Mouse (Mus musculus): ENCODE results near the gene Gm21983. TPM values are rescaled to one million over a fixed set of nuclear protein-coding genes. Genes with fewer than 3 reads are reported as not detected.

Gm21983 gene
- not detected in 2 replicates for polyA plus RNA-seq (2012; ENCODE audit: insufficient read depth, insufficient read length, missing spikeins)

DNA sequence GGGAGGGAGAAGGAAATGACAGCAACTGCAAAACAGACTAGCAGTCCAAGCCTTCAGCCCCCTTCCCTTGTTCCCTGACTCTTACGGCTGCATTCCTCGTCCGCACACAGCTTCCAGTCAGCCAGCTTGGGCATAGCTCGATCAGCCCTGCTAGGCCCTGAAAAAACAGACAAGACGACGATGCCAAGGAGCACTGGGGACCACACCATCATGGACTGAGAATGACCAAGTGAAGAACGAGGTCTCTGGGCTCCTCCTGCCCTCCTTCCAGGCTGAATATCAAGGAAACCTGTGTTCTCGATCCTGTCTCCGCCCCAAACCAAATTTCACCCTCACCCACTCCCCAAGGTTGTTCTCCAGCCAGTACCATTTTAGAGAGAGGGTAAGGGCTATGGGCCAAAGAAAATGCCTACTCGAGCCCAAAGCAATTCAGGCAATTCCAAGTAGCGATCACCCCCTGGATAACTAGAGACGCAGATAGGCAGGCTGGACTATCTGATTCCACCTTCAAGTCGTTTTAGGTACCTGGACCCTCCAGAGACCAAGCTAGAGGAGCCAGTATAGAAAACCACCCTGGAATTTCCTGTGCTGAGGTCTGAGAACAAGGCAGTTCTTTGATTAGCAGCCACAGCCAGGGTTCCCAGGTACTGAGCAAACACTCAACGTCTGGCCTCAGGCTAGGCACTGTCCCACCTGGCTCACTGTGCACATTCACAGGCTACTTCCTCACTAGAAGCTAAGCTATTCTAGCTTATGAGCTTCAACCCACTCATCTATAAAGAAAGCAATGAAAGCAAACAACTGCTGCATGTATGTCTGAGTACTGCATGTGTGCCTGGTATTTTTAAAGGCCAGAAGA, at the start of gene Gm21983, which contains the start of gene Mia:
Gene Gm21983, minus strand, starts transcription at position 250 of the 859 bp plus-strand sequence.
Gene Mia, minus strand, starts transcription at position 321 of the 859 bp plus-strand sequence.
- no peak within 1 kb of the TSS for H3K4me3 ChIP-seq (ENCODE audit: insufficient read depth, low read length)
- no peak within 1 kb of the TSS for H3K27ac ChIP-seq (ENCODE audit: insufficient read depth, low read depth, low read length)
- no peak for TF ChIP-seq CTCF (IDR thresholded peaks at IDR 0.05; ENCODE audit: low read depth, low read length)
- TF ChIP-seq POLR2A (IDR thresholded peaks at IDR 0.05; ENCODE audit: borderline replicate concordance, low read depth, low read length): no peak
- H3K4me1 ChIP-seq (ENCODE audit: control insufficient read depth, insufficient read depth, low read length): peaks cover 9% of the 10 kb centered on the region

DNA sequence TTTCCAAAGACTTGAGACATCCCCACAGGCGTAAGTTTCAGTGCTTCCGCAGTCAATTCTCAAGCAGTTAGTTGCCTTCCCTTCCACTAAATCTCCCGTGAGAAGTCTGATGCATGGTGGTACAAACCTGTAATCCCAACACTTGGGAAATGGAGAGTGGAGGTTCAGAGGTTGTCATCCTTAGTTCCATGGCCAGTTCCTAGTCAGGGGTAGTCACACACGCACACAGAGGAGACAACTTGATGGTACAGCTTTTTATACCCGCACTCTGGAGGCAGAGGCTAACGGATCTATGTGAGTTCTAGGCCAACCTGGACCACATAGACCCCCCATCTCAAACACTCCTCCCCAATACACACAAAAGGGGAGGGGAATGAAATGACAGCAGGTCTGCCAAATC, 48.0 kb upstream of the Gm21983 start:
- peak overlapping the region; percentile 62 for H3K27ac ChIP-seq (ENCODE audit: insufficient read depth, low read depth, low read length)
- H3K4me1 ChIP-seq (ENCODE audit: control insufficient read depth, insufficient read depth, low read length): peaks cover 47% of the 10 kb centered on the region
- H3K4me3 ChIP-seq (ENCODE audit: insufficient read depth, low read length): peak overlapping the region; percentile 94
- no peak for TF ChIP-seq CTCF (IDR thresholded peaks at IDR 0.05; ENCODE audit: low read depth, low read length)
- TF ChIP-seq POLR2A (IDR thresholded peaks at IDR 0.05; ENCODE audit: borderline replicate concordance, low read depth, low read length): no peak

DNA sequence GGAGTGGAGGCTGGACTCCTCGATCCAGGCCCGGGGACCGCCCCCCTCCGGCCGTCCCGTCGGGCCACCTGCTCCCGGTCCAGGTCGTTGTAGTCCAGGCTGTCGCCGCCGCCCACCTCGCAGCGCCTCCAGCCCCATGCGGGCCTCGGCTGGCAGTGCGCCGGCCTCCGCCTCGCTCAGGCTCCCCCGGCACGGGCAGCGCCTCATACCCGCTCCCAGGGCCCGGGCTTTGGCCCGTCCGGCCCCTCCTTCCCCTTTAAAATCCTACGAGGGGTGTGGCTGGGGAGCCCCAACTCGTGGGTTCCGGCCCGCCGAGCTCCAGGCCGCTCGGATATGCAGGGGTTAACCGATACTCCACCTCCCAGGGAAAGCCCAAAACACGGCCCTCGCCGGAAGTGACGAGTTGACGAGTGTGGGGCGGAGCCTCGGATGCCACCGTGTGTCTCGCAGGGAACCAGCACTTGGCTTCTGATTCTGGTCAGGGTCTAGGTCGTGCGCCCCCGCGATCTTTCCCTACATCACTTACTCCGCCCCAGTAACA, 47.5 kb upstream of the Gm21983 start, which contains the start of gene Itpkc:
Gene Itpkc, minus strand, starts transcription at position 381 of the 541 bp plus-strand sequence.
- Histone ChIP-seq H3K27ac (ENCODE audit: insufficient read depth, low read depth, low read length) (peak within 1 kb of the TSS; percentile 62), H3K4me3 (ENCODE audit: insufficient read depth, low read length) (peak within 1 kb of the TSS; percentile 94), H3K4me1 (ENCODE audit: control insufficient read depth, insufficient read depth, low read length) (peaks cover 42% of the 10 kb centered on the region)
- no peak for TF ChIP-seq CTCF (IDR thresholded peaks at IDR 0.05; ENCODE audit: low read depth, low read length)
- TF ChIP-seq POLR2A (IDR thresholded peaks at IDR 0.05; ENCODE audit: borderline replicate concordance, low read depth, low read length): no peak

DNA sequence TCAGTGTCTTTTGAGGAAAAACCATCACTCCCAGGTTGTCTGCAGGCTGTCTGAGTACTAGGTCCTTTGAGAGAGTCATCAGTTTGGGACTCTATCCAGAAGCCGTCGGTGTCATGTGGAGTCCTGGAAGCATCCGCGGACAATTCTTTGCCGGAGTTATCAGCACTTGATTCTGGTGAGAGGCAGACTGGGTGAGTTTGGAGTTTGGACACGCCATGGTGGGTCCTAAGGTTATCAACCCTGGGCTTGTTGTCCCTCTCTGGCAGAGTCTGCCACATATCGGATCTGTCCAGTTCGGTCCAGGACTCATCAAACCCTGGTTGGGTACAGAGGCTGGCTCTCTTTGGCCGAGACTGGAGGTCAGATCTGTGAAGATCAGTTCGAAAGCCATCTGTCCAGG, 46.8 kb upstream of the Gm21983 start:
- H3K4me1 ChIP-seq (ENCODE audit: control insufficient read depth, insufficient read depth, low read length): peaks cover 41% of the 10 kb centered on the region
- peak overlapping the region; percentile 46; the same call in 1 of the 2 replicates for H3K27ac ChIP-seq (ENCODE audit: insufficient read depth, low read depth, low read length)

DNA sequence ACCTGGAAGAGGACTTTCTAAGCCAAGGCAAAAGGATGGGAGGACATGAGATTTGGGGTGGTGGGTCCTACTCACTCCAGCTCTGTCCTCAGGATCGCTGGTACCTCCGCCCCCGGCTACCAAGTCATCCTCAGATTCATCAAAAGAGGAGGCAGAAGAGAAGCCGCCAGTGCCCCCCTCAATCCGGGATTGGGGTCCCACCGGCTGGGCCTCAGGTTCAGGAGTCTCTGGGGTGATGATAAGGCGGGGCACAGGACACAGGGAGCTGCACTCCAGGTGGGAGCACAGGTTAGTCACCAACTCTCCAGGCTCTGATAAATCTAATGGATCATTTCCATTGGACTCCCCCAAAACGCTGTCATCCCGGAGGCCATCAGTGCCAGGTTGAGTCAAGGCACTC, 46.4 kb upstream of the Gm21983 start:
- Histone ChIP-seq H3K4me3 (ENCODE audit: insufficient read depth, low read length) (peak overlapping the region; percentile 94), H3K4me1 (ENCODE audit: control insufficient read depth, insufficient read depth, low read length) (peaks cover 39% of the 10 kb centered on the region), H3K27ac (ENCODE audit: insufficient read depth, low read depth, low read length) (no peak overlapping the region)
- no peak for TF ChIP-seq POLR2A (IDR thresholded peaks at IDR 0.05; ENCODE audit: borderline replicate concordance, low read depth, low read length)

More for the DNA sequence above, 46.8 kb upstream of the Gm21983 start:
- TF ChIP-seq POLR2A (IDR thresholded peaks at IDR 0.05; ENCODE audit: borderline replicate concordance, low read depth, low read length) (no peak), CTCF (IDR thresholded peaks at IDR 0.05; ENCODE audit: low read depth, low read length) (no peak)
- H3K4me3 ChIP-seq (ENCODE audit: insufficient read depth, low read length): peak overlapping the region; percentile 94

DNA sequence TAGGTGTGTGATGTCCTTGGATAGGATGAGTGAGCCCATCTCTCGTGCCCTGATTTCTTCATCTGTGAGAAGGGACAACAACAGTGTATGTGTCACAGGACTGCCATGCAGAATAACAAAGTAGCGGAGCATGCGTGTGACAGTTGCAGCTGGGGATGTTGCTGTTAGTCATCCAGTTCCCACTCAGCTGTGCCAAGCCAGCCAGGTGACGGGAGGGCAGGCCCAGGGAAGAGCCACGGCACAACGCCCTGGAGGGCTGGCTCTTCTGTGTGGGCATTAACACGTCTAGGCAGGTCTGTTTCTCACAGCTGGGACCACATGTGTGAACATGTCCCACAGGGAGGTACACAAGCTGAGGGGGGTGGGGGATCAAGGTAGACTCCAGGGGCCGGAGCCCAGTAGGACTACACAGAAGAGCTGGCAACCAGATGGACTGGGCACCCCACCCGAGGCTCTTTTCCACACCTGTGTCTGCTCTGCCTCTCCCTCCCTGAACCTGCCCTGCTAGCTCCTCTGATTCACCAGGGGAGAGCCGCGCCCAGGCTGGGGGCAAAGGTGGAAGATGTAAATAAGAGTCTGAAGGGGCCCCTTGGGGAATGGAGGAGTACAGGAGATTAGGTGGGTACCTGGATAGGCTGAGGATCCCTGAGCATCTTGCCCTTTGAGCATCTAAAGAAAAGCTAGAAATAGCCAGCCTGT, 44.1 kb upstream of the Gm21983 start:
- Histone ChIP-seq H3K27ac (ENCODE audit: insufficient read depth, low read depth, low read length) (no peak overlapping the region), H3K4me1 (ENCODE audit: control insufficient read depth, insufficient read depth, low read length) (peaks cover 34% of the 10 kb centered on the region), H3K4me3 (ENCODE audit: insufficient read depth, low read length) (no peak overlapping the region)
- TF ChIP-seq CTCF (IDR thresholded peaks at IDR 0.05; ENCODE audit: low read depth, low read length) (no peak), POLR2A (IDR thresholded peaks at IDR 0.05; ENCODE audit: borderline replicate concordance, low read depth, low read length) (no peak)

DNA sequence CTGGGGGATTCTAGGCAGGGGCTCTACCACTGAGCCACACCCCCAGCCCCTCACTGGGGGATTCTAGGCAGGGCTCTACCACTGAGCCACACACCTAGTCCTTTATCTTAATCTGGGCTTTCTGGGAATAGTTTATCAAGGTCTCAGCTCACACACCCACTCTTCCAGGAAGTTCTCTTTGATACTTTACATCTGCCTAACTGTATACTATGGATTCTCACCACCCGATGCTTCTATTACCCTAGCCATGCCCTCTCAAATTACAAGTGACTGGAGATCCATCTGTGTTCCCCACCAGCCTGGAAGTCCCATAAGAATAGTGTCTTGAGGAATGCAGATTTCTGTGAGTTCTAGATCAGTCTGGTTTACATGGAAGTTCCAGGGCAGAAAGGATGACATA, 41.7 kb upstream of the Gm21983 start:
- Histone ChIP-seq H3K4me1 (ENCODE audit: control insufficient read depth, insufficient read depth, low read length) (peaks cover 35% of the 10 kb centered on the region), H3K27ac (ENCODE audit: insufficient read depth, low read depth, low read length) (no peak overlapping the region), H3K4me3 (ENCODE audit: insufficient read depth, low read length) (no peak overlapping the region)
- TF ChIP-seq CTCF (IDR thresholded peaks at IDR 0.05; ENCODE audit: low read depth, low read length) (no peak), POLR2A (IDR thresholded peaks at IDR 0.05; ENCODE audit: borderline replicate concordance, low read depth, low read length) (no peak)

DNA sequence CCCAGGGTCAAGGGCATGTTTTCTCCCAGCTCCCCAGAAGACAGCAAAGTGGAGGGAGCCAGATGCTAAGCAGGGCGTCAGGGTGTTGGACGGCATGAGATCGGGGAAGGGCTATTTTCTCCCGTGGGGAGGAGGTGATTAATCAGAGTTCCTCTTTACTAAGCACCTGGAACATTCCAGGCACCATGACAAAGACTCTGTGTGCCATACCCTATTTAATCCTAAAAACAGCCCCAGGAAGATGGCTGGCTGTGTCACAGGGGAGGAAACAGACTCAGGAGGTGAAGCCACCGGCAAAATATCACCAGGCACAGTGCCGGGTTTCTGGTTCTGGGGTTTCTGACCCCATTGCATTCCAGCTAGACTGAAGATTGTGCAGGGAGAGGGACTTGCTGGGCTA, 41.1 kb upstream of the Gm21983 start:
- H3K4me1 ChIP-seq (ENCODE audit: control insufficient read depth, insufficient read depth, low read length): peaks cover 29% of the 10 kb centered on the region
- H3K4me3 ChIP-seq (ENCODE audit: insufficient read depth, low read length): no peak overlapping the region
- H3K27ac ChIP-seq (ENCODE audit: insufficient read depth, low read depth, low read length): no peak overlapping the region
- TF ChIP-seq CTCF (IDR thresholded peaks at IDR 0.05; ENCODE audit: low read depth, low read length) (no peak), POLR2A (IDR thresholded peaks at IDR 0.05; ENCODE audit: borderline replicate concordance, low read depth, low read length) (no peak)

DNA sequence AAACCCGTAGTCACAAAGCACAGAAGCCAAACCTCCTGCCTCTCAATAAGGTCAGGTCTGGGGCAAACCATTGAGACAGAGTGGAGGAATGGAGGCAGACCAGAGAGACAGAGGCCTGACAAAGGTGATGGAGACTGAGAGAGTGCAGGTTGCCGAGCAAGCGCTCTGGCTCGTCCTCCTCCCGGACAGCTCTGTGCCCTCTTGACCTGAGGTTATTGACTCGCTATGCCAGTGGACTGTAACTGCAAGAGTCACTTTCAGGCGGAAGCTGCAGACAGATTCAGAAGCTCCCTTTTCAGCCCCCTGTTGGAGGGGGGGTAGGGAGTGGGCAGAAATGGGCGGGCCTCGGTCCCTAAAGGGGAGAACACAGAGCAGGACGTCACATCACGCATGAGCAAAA, 39.1 kb upstream of the Gm21983 start:
- no peak overlapping the region for H3K4me3 ChIP-seq (ENCODE audit: insufficient read depth, low read length)
- peaks cover 13% of the 10 kb centered on the region for H3K4me1 ChIP-seq (ENCODE audit: control insufficient read depth, insufficient read depth, low read length)
- H3K27ac ChIP-seq (ENCODE audit: insufficient read depth, low read depth, low read length): no peak overlapping the region
- TF ChIP-seq CTCF (IDR thresholded peaks at IDR 0.05; ENCODE audit: low read depth, low read length) (no peak), POLR2A (IDR thresholded peaks at IDR 0.05; ENCODE audit: borderline replicate concordance, low read depth, low read length) (no peak)
